Mouse (Mus musculus): ENCODE measurements around the gene Cfap61. TPM values are rescaled to one million over a fixed set of nuclear protein-coding genes. Genes with fewer than 3 reads are reported as not detected.

The Cfap61 gene
- polyA plus RNA-seq, 1 experiment from 2014 or later: not detected

DNA sequence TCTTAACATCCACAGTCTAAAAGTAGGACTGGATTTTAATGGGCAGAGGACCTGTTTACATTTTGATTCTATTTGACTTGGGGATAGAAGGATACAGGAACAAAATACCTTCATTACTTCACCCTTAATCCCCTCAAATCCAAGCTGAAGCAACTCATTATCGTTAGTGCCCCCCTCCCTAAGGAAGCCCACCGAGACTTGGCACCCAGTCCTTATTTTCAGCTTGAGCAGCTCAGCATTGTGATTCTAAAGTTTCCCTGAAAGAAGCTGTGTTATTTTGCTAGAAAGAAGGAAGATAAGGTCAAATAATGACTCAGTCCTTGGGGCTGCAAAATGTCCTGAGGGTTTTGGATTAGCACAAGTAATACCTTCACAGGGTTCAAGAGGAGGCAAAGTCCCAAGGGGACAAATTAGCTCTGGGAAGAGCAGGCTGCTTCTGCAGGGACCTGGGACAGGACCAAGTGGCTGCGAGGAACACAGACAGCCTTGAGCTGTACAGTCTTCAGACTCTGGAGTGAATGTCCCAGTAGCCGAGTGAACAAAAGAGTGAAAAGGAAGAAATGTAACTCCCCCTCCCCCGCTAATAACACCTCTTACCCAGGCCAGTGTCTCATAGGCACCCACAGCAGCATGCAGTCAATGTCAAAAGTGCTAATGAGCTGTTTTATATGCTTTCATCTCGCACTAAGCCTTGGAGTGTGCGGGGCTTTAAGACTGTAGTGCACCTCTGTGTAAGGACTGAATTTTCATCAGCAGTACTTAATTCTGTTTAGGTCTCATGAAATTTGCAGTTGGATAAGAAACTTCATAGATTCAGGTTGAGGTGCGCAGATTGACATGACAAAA, 81.0 kb downstream of the Cfap61 start:
- ATAC-seq: no peak
- H3K9me3 ChIP-seq (ENCODE audit: low read length): no peaks in the 10 kb centered on the region
- no peak overlapping the region for H3K9ac ChIP-seq (replicated peaks)
- H3K4me2 ChIP-seq (ENCODE audit: low read depth, low read length): no peak overlapping the region
- TF ChIP-seq CTCF (IDR thresholded peaks at IDR 0.05; ENCODE audit: low read depth) (no peak), EP300 (IDR thresholded peaks at IDR 0.05; ENCODE audit: low read depth) (no peak)
- no peak overlapping the region for H3K4me3 ChIP-seq (ENCODE audit: low read depth, low read length)
- 59% methylated on average over 8 of the region's 8 CpGs for WGBS (ENCODE audit: insufficient replicate concordance)
- no peaks in the 10 kb centered on the region for H3K36me3 ChIP-seq (replicated peaks; ENCODE audit: insufficient read depth, low read length)
- DNase-seq: no peak
- no peak overlapping the region for H3K27ac ChIP-seq (ENCODE audit: low read depth)
- H3K4me1 ChIP-seq (ENCODE audit: insufficient read depth): no peaks in the 10 kb centered on the region
- H3K27me3 ChIP-seq (ENCODE audit: insufficient read depth, low read length): no peaks in the 10 kb centered on the region

GRCm38 (mm10) chr2:146022846-146023245, 88.3 kb downstream of the Cfap61 start:
- Histone ChIP-seq H3K36me3 (replicated peaks; ENCODE audit: insufficient read depth, low read length) (no peaks in the 10 kb centered on the region), H3K27me3 (ENCODE audit: insufficient read depth, low read length) (no peaks in the 10 kb centered on the region), H3K4me3 (ENCODE audit: low read depth, low read length) (no peak overlapping the region), H3K4me2 (ENCODE audit: low read depth, low read length) (no peak overlapping the region), H3K9ac (replicated peaks) (no peak overlapping the region), H3K4me1 (ENCODE audit: insufficient read depth) (no peaks in the 10 kb centered on the region), H3K27ac (ENCODE audit: low read depth) (no peak overlapping the region), H3K9me3 (ENCODE audit: low read length) (no peaks in the 10 kb centered on the region)
- no peak for ATAC-seq
- WGBS (ENCODE audit: insufficient replicate concordance): 70% methylated on average over 6 of the region's 6 CpGs
- DNase-seq: no peak
- no peak for TF ChIP-seq EP300 (IDR thresholded peaks at IDR 0.05; ENCODE audit: low read depth)
- TF ChIP-seq CTCF (IDR thresholded peaks at IDR 0.05; ENCODE audit: low read depth): no peak

DNA sequence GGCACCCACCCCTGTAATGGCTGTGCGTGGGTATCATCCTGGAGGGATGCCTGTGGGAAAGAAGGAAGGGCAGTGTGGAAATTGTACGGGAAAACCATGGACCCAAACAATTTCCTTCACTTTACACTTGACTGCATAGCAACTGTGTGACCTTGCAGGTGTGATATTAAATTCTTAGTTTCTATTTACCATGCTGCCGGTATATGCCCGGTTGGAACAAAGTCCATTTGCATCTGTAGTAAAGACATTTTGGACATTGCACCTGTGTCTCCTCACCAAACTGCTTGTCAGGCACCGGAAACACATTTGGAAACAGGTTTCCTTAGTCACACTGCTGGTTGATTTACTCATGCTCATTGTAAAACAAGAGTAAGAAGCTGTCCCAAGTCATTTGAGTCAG, 109.1 kb downstream of the Cfap61 start:
- WGBS (ENCODE audit: insufficient replicate concordance): 83% methylated on average over 5 of the region's 5 CpGs
- no peaks in the 10 kb centered on the region for H3K36me3 ChIP-seq (replicated peaks; ENCODE audit: insufficient read depth, low read length)

GRCm38 (mm10) chr2:146044926-146045890, 110.6 kb downstream of the Cfap61 start:
- H3K4me2 ChIP-seq (ENCODE audit: low read depth, low read length): no peak overlapping the region
- WGBS (ENCODE audit: insufficient replicate concordance): 61% methylated on average over 24 of the region's 24 CpGs
- DNase-seq: no peak

More for the DNA sequence above, 109.1 kb downstream of the Cfap61 start:
- DNase-seq (no peak), ATAC-seq (no peak)
- Histone ChIP-seq H3K27ac (ENCODE audit: low read depth) (no peak overlapping the region), H3K4me1 (ENCODE audit: insufficient read depth) (no peaks in the 10 kb centered on the region), H3K4me3 (ENCODE audit: low read depth, low read length) (no peak overlapping the region), H3K9ac (replicated peaks) (no peak overlapping the region), H3K4me2 (ENCODE audit: low read depth, low read length) (no peak overlapping the region), H3K9me3 (ENCODE audit: low read length) (no peaks in the 10 kb centered on the region), H3K27me3 (ENCODE audit: insufficient read depth, low read length) (no peaks in the 10 kb centered on the region)
- TF ChIP-seq EP300 (IDR thresholded peaks at IDR 0.05; ENCODE audit: low read depth) (no peak), CTCF (IDR thresholded peaks at IDR 0.05; ENCODE audit: low read depth) (no peak)

DNA sequence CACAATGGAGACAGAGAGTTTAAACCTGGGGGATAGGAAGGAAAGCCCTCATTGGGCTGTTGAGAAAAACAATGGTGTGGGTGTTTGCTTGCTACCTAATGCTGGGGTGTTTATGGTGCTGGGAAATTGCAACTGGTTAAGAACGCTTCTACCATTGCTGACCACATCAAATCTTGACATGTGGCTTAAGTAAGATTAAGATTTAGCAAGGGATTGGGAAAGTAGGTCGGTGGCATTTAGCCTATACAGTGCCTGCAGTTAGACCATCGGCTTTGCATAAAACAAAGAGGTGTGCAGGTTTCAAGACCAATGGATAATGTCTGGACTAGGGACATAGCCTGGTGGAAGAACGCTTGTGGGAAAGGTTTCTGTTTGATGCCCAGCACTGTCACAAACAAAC, 113.1 kb downstream of the Cfap61 start:
- no peaks in the 10 kb centered on the region for H3K4me1 ChIP-seq (ENCODE audit: insufficient read depth)
- H3K27ac ChIP-seq (ENCODE audit: low read depth): no peak overlapping the region
- H3K4me2 ChIP-seq (ENCODE audit: low read depth, low read length): no peak overlapping the region
- 76% methylated on average over 4 of the region's 4 CpGs for WGBS (ENCODE audit: insufficient replicate concordance)
- no peaks in the 10 kb centered on the region for H3K9me3 ChIP-seq (ENCODE audit: low read length)
- TF ChIP-seq CTCF (IDR thresholded peaks at IDR 0.05; ENCODE audit: low read depth): no peak
- no peak for TF ChIP-seq EP300 (IDR thresholded peaks at IDR 0.05; ENCODE audit: low read depth)
- DNase-seq: no peak
- H3K4me3 ChIP-seq (ENCODE audit: low read depth, low read length): no peak overlapping the region
- no peak for ATAC-seq
- no peaks in the 10 kb centered on the region for H3K36me3 ChIP-seq (replicated peaks; ENCODE audit: insufficient read depth, low read length)
- H3K9ac ChIP-seq (replicated peaks): no peak overlapping the region
- H3K27me3 ChIP-seq (ENCODE audit: insufficient read depth, low read length): no peaks in the 10 kb centered on the region

More at GRCm38 (mm10) chr2:146044926-146045890, 110.6 kb downstream of the Cfap61 start:
- Histone ChIP-seq H3K27me3 (ENCODE audit: insufficient read depth, low read length) (no peaks in the 10 kb centered on the region), H3K9ac (replicated peaks) (no peak overlapping the region), H3K27ac (ENCODE audit: low read depth) (no peak overlapping the region), H3K36me3 (replicated peaks; ENCODE audit: insufficient read depth, low read length) (no peaks in the 10 kb centered on the region), H3K4me3 (ENCODE audit: low read depth, low read length) (no peak overlapping the region), H3K4me1 (ENCODE audit: insufficient read depth) (no peaks in the 10 kb centered on the region), H3K9me3 (ENCODE audit: low read length) (no peaks in the 10 kb centered on the region)
- no peak for TF ChIP-seq CTCF (IDR thresholded peaks at IDR 0.05; ENCODE audit: low read depth)
- TF ChIP-seq EP300 (IDR thresholded peaks at IDR 0.05; ENCODE audit: low read depth): no peak
- no peak for ATAC-seq

Data from liver, postnatal 0 days (tissue).